Mouse (Mus musculus) adrenal gland, adult 8-10 months (tissue): ENCODE measurements around the gene Zfp74. TPM values are rescaled to one million over a fixed set of nuclear protein-coding genes. Genes with fewer than 3 reads are reported as not detected.

ENCODE experiments used
- microRNA-seq, 2 experiments: library from miRNA; unstranded; fragments of <30 nt; microRNA quantifications; one replicate each; pipeline ENCODE4 v1.2.0; 2022
- total RNA-seq, 4 experiments: library from RNA; stranded (reverse); gene quantifications; 2 replicates each; pipeline ENCODE4 v1.2.4; 2022

Zfp74 gene
- total RNA-seq, 4 experiments from 2014 or later, result 11.0 to 14.6 (median 12.1) TPM

Small RNA genes lying within 50 kb of the gene (microRNA-seq; reads per million reads assigned to microRNA genes)
- 0.34 to 0.53 reads per million in 2 experiments for gene Mir7668

Other genes starting within 250 kb of the Zfp74 start
- under 1 TPM in 2 of 4 experiments, not detected in 2; 0.12 to 0.16 TPM for gene Catsperg2, start 227.1 kb downstream of the Zfp74 start, total RNA-seq
- gene Zfp84, start 185.5 kb downstream of the Zfp74 start, total RNA-seq, result 10 to 100 TPM; 13.3 to 17.8 (median 16.4) TPM
- 1 to 10 TPM; 3.5 to 5.2 (median 4.2) TPM for gene Zfp30, start 170.1 kb downstream of the Zfp74 start, total RNA-seq
- 10 to 100 TPM; 18.3 to 25.2 (median 21.9) TPM for gene Zfp790, start 138.0 kb downstream of the Zfp74 start, total RNA-seq
- gene Zfp940, start 100.4 kb downstream of the Zfp74 start, total RNA-seq, result 1 to 10 TPM in 3 of 4 experiments, under 1 TPM in 1; 0.94 to 1.7 (median 1.2) TPM
- 1 to 10 TPM; 5.4 to 9.8 (median 8.1) TPM for gene Zfp420, start 94.1 kb downstream of the Zfp74 start, total RNA-seq
- 10 to 100 TPM; 10.4 to 16.1 (median 11.8) TPM for gene Zfp27, start 47.5 kb downstream of the Zfp74 start, total RNA-seq
- gene Zfp383, start 45.9 kb downstream of the Zfp74 start, total RNA-seq, result 10 to 100 TPM in 2 of 4 experiments, 1 to 10 TPM in 2; 6.6 to 11.0 (median 8.9) TPM
- gene Zfp568, start 29.9 kb upstream of the Zfp74 start, total RNA-seq, result 10 to 100 TPM; 10.7 to 13.1 (median 11.9) TPM
- gene Zfp14, start 97.3 kb upstream of the Zfp74 start, total RNA-seq, result 1 to 10 TPM; 3.7 to 6.6 (median 4.9) TPM
- 1 to 10 TPM in 3 of 4 experiments, under 1 TPM in 1; 0.86 to 3.3 (median 2.8) TPM for gene Zfp82, start 118.8 kb upstream of the Zfp74 start, total RNA-seq
- 1 to 10 TPM in 1 of 4 experiments, under 1 TPM in 1, not detected in 2; 0.48 to 2.2 TPM for gene Gm26920, start 136.3 kb upstream of the Zfp74 start, total RNA-seq
- gene Zfp566, start 136.4 kb upstream of the Zfp74 start, total RNA-seq, result 1 to 10 TPM; 1.9 to 4.7 (median 4.1) TPM
- gene Zfp260, start 140.7 kb upstream of the Zfp74 start, total RNA-seq, result 10 to 100 TPM; 39.9 to 66.1 (median 44.5) TPM
- 1 to 10 TPM; 3.6 to 5.7 (median 4.5) TPM for gene Zfp382, start 167.9 kb upstream of the Zfp74 start, total RNA-seq
- gene Zfp146, start 215.7 kb upstream of the Zfp74 start, total RNA-seq, result 10 to 100 TPM; 46.0 to 55.4 (median 54.0) TPM
- 100 to 1,000 TPM in 3 of 4 experiments, 10 to 100 TPM in 1; 65.3 to 235 (median 137) TPM for gene Cox7a1, start 230.1 kb upstream of the Zfp74 start, total RNA-seq
- 100 to 1,000 TPM; 562 to 740 (median 679) TPM for gene Capns1, start 244.7 kb upstream of the Zfp74 start, total RNA-seq